Mouse (Mus musculus) kidney, postnatal 0 days (tissue): ENCODE measurements at regions not wholly inside any gene's neighbourhood (a gene's known extent, or its start where the extent isn't known, plus 50 kb on each side); places are given as distances from the start of the nearest gene placed in this dataset.
A peak's percentile ranks its signal among the peaks of the same experiment; 100 is the strongest.

Experiments used
- ATAC-seq: fragments of 200-750 bp; cut with Nextera tagmentation; replicated peaks from 2 replicates; pipeline ENCODE4 v1.8.0; 2017; ENCODE audit warnings: low read depth, moderate number of reproducible peaks, moderate TSS enrichment, moderate library complexity; ENCODE audit not compliant: low FRiP score
- DNase-seq: peaks from one replicate; pipeline ENCODE4 v3.0.0-alpha.2; 2016; ENCODE audit warnings: low spot score
- H3K27ac ChIP-seq: fragments of 300-500 bp; sonication (generic); 2 replicates; pipeline ENCODE4 v1.5.1; 2014; ENCODE audit warnings: mild to moderate bottlenecking
- H3K27me3 ChIP-seq: fragments of 300-500 bp; sonication (generic); 2 replicates; pipeline ENCODE4 v1.6.1; 2014; ENCODE audit warnings: low read length, mixed read lengths; ENCODE audit not compliant: insufficient read depth
- H3K36me3 ChIP-seq: fragments of 300-500 bp; sonication (generic); 2 replicates; pipeline ENCODE4 v1.6.1; 2014; ENCODE audit warnings: low read length, mixed read lengths; ENCODE audit not compliant: insufficient read depth
- H3K4me1 ChIP-seq: fragments of 300-500 bp; sonication (generic); replicated peaks from 2 replicates; pipeline ENCODE4 v1.6.1; 2014; ENCODE audit warnings: antibody characterized with exemption, low read length, mixed read lengths; ENCODE audit not compliant: insufficient read depth
- H3K4me2 ChIP-seq: fragments of 300-500 bp; sonication (generic); 2 replicates; pipeline ENCODE4 v1.6.1; 2014; ENCODE audit warnings: mild to moderate bottlenecking, low read length, moderate library complexity, mixed read lengths
- H3K4me3 ChIP-seq: fragments of 300-500 bp; sonication (generic); replicated peaks from 2 replicates; pipeline ENCODE4 v1.5.1; 2014; ENCODE audit warnings: low read depth, low read length
- H3K9ac ChIP-seq: fragments of 300-500 bp; sonication (generic); 2 replicates; pipeline ENCODE4 v1.6.1; 2014; ENCODE audit warnings: low read depth, low read length
- H3K9me3 ChIP-seq: fragments of 300-500 bp; sonication (generic); replicated peaks from 2 replicates; pipeline ENCODE4 v1.6.1; 2016; ENCODE audit warnings: low read length, inconsistent platforms, mixed read lengths
- CTCF ChIP-seq: IDR thresholded peaks from 2 replicates; pipeline ENCODE4 v1.5.1; 2016; ENCODE audit warnings: antibody characterized with exemption, low read depth, mild to moderate bottlenecking, moderate library complexity
- WGBS: fragments of 180-500 bp; shearing (Covaris S2); extraction: QIAGEN DNeasy Blood & Tissue Kit; methylation state at CpG from one replicate; pipeline ENCODE4 v1.1.7; 2014; 5-methylcytosine and 5-hydroxymethylcytosine counted together

DNA sequence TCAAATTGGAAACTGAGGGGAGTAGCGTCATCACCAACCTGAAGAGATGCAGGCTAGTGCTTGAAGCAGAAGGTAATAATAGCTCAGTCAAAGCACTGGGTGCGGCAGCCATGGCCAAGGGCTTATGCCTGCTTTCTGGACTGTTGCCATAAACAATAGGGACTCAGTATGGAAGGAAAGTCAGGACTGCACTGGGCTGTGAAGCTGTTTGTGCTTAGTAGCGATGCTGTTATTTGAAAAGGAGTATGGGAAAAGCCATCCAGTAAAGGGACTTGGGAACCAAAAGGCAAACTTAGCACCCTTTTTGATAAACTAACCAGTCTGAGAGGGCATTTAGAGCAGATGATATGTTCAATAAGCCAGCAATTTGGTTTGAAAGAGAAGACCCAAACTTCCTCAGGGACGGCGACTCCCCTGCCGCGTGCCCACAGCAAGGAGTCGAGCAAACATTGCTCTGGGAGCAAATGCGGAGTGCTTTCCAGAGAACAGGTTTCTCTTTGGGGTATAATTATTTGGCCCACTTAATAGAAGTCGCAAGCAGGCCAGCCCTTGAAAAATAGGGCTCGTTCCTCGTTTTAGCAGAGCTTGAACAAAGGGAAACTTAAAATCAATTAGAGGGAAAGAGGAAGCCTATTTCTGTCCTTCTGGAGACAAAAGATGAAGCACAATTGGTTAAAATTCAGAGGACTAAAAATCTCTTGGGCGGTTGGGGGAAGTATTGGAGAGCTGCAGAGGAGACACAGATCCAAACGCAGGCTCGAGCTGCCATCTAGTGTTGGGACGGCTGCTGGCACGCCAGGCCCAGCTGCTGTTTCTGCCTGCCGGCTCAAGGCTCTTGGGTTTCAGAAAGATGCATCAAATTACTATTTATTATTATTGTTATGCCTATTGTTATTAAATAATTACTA is 1724.3 kb upstream of the Gm7489 start:
- DNase-seq (peak; percentile 91), ATAC-seq (peak; percentile 62; the same call in 1 of the 2 replicates)
- Histone ChIP-seq H3K4me1 (0 out of 2 replicates have a peak, but pooled peaks cover 7% of the 10 kb centered on the region), H3K36me3 (no peaks in the 10 kb centered on the region), H3K9me3 (no peaks in the 10 kb centered on the region), H3K27ac (no peak overlapping the region), H3K9ac (0 out of 2 replicates have a peak overlapping the region, but pooled peaks have one; percentile 15), H3K27me3 (no peaks in the 10 kb centered on the region), H3K4me2 (peak overlapping the region; percentile 41), H3K4me3 (no peak overlapping the region)
- 17% methylated on average over 18 of the region's 18 CpGs for WGBS
- peak; percentile 87 for TF ChIP-seq CTCF

DNA sequence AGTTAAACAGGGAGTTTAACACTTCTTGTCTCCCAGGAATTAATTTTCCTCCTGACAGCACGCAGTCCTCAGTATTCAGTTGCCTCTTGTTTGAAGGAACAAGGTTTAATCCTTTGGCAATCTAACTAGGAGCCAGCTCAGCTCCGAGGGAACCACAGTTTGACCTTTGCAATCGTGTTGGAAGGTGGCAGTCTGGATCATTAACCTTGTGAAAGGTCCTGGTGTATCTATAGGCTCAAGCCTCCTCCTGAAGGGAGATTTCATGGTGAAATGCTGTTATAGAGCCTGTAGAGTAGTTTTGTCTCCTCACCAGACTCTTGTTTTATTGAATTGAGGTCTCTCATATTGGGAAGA is 1723.6 kb upstream of the Gm7489 start:
- H3K36me3 ChIP-seq = no peaks in the 10 kb centered on the region
- H3K4me2 ChIP-seq = no peak overlapping the region
- no peaks in the 10 kb centered on the region for H3K9me3 ChIP-seq
- H3K4me1 ChIP-seq = 0 out of 2 replicates have a peak, but pooled peaks cover 7% of the 10 kb centered on the region
- H3K4me3 ChIP-seq = no peak overlapping the region
- DNase-seq (no peak), ATAC-seq (0 out of 2 replicates have a peak, but pooled peaks have one; percentile 9)
- H3K9ac ChIP-seq = no peak overlapping the region
- H3K27me3 ChIP-seq = no peaks in the 10 kb centered on the region
- TF ChIP-seq CTCF = no peak
- 4% methylated on average over 3 of the region's 3 CpGs for WGBS
- no peak overlapping the region for H3K27ac ChIP-seq

DNA sequence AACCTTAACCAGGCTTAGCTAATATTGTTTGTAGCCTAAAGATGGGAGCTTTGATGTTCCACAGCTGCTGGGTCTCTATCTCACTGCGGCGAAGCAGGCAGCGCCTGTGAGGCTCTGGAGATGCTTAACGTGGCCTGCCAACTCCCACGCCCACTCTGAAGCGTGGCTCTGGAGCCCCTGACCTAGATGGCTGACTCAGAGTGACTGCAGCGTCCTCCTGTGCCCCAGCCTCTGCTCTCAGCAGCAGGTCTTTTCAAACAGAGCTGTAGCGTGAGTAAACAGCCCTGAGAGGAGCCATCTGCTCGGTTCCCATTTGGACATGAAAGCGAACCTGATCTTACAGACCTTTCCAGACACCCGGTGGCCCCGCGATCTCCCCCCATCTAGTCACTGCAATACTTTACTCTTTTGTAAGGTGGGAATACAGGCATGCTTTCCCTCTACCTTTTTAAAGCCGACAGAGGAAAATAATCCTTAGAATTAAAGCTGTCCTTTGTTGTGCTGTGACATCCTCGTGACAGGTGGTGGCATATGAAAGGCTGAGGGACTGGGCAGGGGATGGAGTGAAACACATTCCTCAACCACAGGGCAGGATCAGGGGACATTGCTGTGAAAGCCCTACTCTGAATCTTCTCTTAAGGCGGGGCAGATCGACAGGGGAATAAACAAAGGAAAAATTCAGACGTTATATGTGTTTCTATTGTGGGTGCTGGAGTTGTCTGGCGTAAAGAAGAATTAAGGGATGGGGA is 1723.0 kb upstream of the Gm7489 start:
- H3K9ac ChIP-seq = no peak overlapping the region

DNA sequence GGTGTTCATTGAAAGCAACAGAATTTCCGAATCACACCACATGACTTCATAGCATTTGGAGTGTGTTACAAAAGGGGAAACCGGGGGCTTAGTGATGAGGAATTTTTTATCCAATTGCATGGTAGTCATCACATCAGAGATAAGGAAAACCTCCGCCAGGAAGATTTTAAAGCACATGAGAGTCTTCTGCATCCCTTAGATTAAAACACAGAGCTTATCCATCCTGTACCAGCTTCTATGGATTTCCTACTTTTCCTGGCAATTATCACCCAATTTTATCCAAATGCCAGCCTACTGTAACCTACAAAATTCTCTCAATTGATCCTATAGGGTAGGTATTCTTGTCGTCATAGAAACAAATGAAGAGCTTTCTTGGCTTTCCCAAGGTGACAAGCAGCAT is 1718.6 kb upstream of the Gm7489 start:
- DNase-seq = no peak
- H3K4me2 ChIP-seq = no peak overlapping the region
- no peaks in the 10 kb centered on the region for H3K36me3 ChIP-seq
- ATAC-seq = no peak
- no peak overlapping the region for H3K9ac ChIP-seq
- H3K27me3 ChIP-seq = no peaks in the 10 kb centered on the region
- no peak overlapping the region for H3K27ac ChIP-seq
- 0 out of 2 replicates have a peak, but pooled peaks cover 7% of the 10 kb centered on the region for H3K4me1 ChIP-seq
- H3K4me3 ChIP-seq = no peak overlapping the region
- TF ChIP-seq CTCF = no peak
- 84% methylated on average over 4 of the region's 4 CpGs for WGBS
- H3K9me3 ChIP-seq = no peaks in the 10 kb centered on the region

More for the DNA sequence above, 1723.0 kb upstream of the Gm7489 start:
- Histone ChIP-seq H3K4me2 (no peak overlapping the region), H3K27me3 (no peaks in the 10 kb centered on the region), H3K4me1 (0 out of 2 replicates have a peak, but pooled peaks cover 7% of the 10 kb centered on the region), H3K36me3 (no peaks in the 10 kb centered on the region), H3K4me3 (no peak overlapping the region), H3K27ac (no peak overlapping the region), H3K9me3 (no peaks in the 10 kb centered on the region)
- 17% methylated on average over 19 of the region's 19 CpGs for WGBS
- no peak for TF ChIP-seq CTCF
- DNase-seq (peak; percentile 67), ATAC-seq (peak; percentile 80)

DNA sequence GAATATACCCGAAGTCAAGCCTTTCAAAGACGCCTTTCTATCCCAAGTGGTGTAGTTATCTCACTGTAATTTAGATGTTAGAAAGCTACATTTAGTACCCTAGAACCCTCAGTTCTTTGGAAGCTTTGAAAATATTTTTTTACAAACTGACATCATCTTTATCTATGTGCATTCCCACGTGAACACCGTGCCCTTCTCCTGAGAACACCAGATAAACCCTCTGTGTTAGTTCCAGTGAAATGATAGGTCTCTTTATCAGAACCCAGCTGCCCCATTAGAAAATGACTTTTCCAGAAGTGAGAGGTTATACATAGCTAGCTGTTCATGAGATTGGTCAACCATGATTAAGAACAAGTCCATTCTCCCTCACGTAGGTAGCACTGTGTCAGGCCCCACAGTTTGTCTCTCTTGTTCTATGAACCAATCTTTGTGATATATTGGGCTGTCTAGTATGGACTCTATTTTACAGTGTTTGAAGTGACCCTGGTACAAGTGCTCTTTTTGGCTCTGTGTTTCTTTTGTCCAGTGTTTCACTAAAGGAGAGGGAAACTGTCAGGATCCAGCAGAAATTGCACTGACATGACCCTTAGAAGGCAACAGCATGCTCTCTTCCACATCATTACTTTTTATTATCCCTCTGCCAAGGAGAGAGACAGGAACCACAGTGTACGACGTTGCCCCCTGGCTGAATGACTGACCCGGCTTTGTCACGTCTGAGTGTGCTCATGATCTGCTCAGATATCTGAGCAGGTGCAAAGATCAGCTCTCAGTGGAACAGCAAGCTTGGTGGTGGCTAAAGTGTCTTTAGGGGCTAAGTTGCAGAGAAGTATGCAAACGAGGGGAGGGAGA is 1717.9 kb upstream of the Gm7489 start:
- DNase-seq = peak; percentile 87
- peak; percentile 30; the same call in 1 of the 2 replicates for TF ChIP-seq CTCF
- no peak overlapping the region for H3K4me2 ChIP-seq
- H3K9me3 ChIP-seq = no peaks in the 10 kb centered on the region
- no peak overlapping the region for H3K9ac ChIP-seq
- no peaks in the 10 kb centered on the region for H3K36me3 ChIP-seq
- no peaks in the 10 kb centered on the region for H3K27me3 ChIP-seq
- 33% methylated on average over 10 of the region's 10 CpGs for WGBS
- 0 out of 2 replicates have a peak, but pooled peaks cover 7% of the 10 kb centered on the region for H3K4me1 ChIP-seq
- no peak overlapping the region for H3K4me3 ChIP-seq
- ATAC-seq = peak; percentile 90
- no peak overlapping the region for H3K27ac ChIP-seq
